Mouse (Mus musculus): ENCODE data around the gene Rbbp8nl.
A peak's percentile ranks its signal among the peaks of the same experiment; 100 is the strongest.
"Not testable (repeated sequence)": the region's sequence is repeated elsewhere in the genome, so short reads cannot be mapped to it uniquely, and the experiment has no call there.

The Rbbp8nl gene

GRCm38 (mm10) chr2:180290503-180290902 is 824 bp upstream of the Rbbp8nl start:
- DNase-seq (ENCODE audit: extremely low read depth, insufficient read length, low spot score) = no peak

GRCm38 (mm10) chr2:180288966-180289365 is 713 bp downstream of the Rbbp8nl start:
- no peak for DNase-seq (ENCODE audit: extremely low read depth, insufficient read length, low spot score)

DNA sequence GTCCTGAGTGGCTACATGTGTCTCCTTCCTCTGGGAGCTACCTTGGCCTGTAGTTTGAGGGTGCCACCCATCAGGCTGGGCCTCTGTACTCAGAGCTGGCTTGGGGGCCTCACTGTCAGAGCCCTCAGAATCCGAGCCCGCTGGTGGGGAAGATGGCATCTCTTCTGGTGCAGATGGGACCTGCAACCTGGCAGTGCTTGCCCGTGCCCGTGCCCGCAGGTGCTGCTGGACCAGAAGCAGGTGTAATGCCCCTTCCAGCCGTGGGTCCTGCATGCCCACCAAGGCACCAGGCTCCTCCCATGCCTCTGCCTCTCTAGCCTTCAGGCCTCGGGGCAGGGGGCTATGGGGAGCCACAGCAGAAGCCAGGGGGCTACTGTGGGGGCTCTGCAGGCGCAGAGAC is 10.4 kb downstream of the Rbbp8nl start:
- DNase-seq (ENCODE audit: extremely low read depth, insufficient read length, low spot score) = no peak

- no peak for DNase-seq (ENCODE audit: extremely low read depth, insufficient read length, low spot score)
Observed at GRCm38 (mm10) chr2:180277773-180278320, 11.8 kb downstream of the Rbbp8nl start.

DNA sequence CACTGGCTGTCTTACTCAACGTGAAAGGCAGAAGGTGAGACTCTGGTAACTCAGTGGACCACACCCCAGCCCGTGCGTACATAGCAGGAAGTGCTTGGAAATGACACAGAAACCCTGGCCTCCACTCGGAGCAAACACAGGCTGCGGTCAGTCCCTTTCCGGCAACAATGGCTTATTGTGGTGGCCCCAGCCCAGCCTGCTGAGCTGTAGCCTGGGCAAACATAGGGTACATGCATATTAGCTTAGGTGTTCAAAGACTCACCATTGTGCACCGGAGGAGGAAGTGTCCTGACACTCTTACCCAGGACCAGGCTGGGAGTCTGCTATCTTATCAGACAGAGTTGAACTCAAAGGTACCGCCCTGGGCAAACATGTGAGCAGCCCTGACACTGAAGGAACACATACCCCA is 12.8 kb downstream of the Rbbp8nl start:
- no peak for DNase-seq (ENCODE audit: extremely low read depth, insufficient read length, low spot score)

GRCm38 (mm10) chr2:180276385-180276784 is 13.3 kb downstream of the Rbbp8nl start:
- DNase-seq (ENCODE audit: extremely low read depth, insufficient read length, low spot score) = no peak

- peak; percentile 60 for DNase-seq (ENCODE audit: extremely low read depth, insufficient read length, low spot score)
Observed at GRCm38 (mm10) chr2:180275836-180276235, 13.8 kb downstream of the Rbbp8nl start.

- no peak for DNase-seq (ENCODE audit: extremely low read depth, insufficient read length, low spot score)
Observed at GRCm38 (mm10) chr2:180274523-180274922, 15.2 kb downstream of the Rbbp8nl start.

GRCm38 (mm10) chr2:180273394-180274244 is 16.1 kb downstream of the Rbbp8nl start, which contains the start of gene Cables2:
Gene Cables2 (minus strand): TSS chr2:180273496.
- DNase-seq (ENCODE audit: extremely low read depth, insufficient read length, low spot score) = peak; percentile 98

GRCm38 (mm10) chr2:180272884-180273321 is 16.8 kb downstream of the Rbbp8nl start:
- DNase-seq (ENCODE audit: extremely low read depth, insufficient read length, low spot score) = peak; percentile 52

DNA sequence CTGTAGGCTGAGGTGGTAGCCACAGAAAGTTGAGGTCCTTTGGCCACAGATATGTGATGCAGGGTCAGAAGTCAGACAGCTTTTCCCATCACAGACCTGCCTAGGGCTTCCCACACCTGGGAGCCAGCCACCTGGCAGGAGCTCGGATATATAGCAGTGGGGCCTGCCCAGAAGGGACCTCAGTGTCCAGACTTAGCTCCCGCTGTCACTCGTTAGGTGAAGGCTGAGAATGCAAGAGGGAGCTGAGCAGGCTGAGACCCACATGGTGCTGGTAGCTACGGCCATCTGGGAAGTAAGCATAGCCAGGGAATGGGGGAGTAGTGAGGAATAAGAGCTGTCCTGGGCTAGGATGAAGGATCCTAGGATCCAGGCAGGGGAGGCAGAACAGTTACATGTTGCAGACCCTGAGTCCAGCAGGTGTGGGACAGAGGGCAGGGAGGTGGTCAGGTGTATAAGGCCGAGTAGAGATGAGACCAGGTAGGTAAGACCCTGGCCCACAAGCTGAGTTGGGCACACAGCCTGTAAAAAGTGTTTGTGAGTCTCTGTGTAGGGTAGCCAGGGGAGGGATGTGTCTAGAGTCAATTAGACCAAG is 17.8 kb downstream of the Rbbp8nl start:
- DNase-seq (ENCODE audit: extremely low read depth, insufficient read length, low spot score) = no peak

- DNase-seq (ENCODE audit: extremely low read depth, insufficient read length, low spot score) = no peak
Observed at GRCm38 (mm10) chr2:180270537-180271255, 19.0 kb downstream of the Rbbp8nl start.

GRCm38 (mm10) chr2:180269329-180269728 is 20.4 kb downstream of the Rbbp8nl start:
- no peak for DNase-seq (ENCODE audit: extremely low read depth, insufficient read length, low spot score)

DNA sequence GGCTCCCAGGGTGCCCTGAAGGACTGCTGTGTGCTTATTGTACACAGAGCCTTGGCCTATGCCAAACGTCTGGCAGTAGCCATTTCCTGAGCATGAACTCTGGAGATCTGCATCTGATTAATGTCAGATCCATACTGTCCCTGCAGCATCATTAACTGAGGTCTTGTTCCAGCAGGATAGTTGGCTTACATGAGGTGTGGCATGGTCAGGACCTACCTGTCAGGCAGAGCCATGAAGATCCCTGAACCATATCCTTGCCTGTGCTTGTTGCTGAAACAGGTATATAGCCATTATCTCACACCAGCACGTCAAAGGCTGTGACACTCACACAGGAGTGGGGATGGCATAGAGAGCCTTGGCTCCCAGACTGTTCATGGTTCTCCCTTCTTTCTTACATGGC is 21.7 kb downstream of the Rbbp8nl start:
- no peak for DNase-seq (ENCODE audit: extremely low read depth, insufficient read length, low spot score)

DNA sequence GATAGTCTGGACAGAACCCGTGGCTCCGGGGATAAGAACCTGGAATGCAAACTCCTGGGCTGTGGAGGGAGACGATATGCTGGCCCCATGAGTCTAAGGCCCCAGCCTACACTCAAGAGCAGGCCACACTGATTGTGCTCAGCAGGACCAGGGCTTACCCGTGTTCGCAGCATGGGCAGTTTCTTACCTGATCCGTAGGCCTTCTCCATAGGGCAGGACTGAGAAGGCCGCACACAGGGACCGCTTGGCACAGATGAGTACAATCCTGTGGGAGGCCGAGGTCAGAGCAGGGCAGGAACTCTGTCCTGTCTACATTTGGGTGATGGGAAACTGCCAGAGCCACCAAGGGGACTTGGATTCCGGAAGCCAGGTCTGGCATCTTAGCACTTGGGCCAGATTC is 26.8 kb downstream of the Rbbp8nl start:
- no peak for DNase-seq (ENCODE audit: extremely low read depth, insufficient read length, low spot score)

GRCm38 (mm10) chr2:180262441-180262840 is 27.2 kb downstream of the Rbbp8nl start:
- DNase-seq (ENCODE audit: extremely low read depth, insufficient read length, low spot score) = no peak

- DNase-seq (ENCODE audit: extremely low read depth, insufficient read length, low spot score) = no peak
Observed at GRCm38 (mm10) chr2:180261901-180262300, 27.8 kb downstream of the Rbbp8nl start.

- no peak for DNase-seq (ENCODE audit: extremely low read depth, insufficient read length, low spot score)
Observed at GRCm38 (mm10) chr2:180260610-180261480, 28.8 kb downstream of the Rbbp8nl start.

GRCm38 (mm10) chr2:180259826-180260609 is 29.7 kb downstream of the Rbbp8nl start:
- DNase-seq (ENCODE audit: extremely low read depth, insufficient read length, low spot score) = not testable (repeated sequence)

Data from 3134 (cell line).